8 mouse cellular contexts compared by ENCODE assay signal in genomic region chr11:69880853-69881603, GRCm38 (mm10). TPM values are rescaled to one million over a fixed set of nuclear protein-coding genes. Genes with fewer than 3 reads are reported as not detected.
DNase-seq lines count a peak whose midpoint lies in the region; ATAC-seq and TF ChIP-seq lines count a peak whose summit lies in the region.

Kctd11 (minus strand) TSS chr11:69881406.

- H3K36me3 ChIP-seq in MEL (ENCODE audit: control insufficient read depth in 1 of 2, insufficient read depth in 2 of 2, low read length in 2 of 2), result peaks cover 0 to 37% of the 10 kb centered on the region in 2 experiments; a peak in 2 of 4 replicates
- no peaks in the 10 kb centered on the region for H3K36me3 ChIP-seq in forebrain, postnatal 0 days (ENCODE audit: insufficient read depth)
- no peaks in the 10 kb centered on the region for H3K36me3 ChIP-seq in lung, postnatal 0 days (ENCODE audit: insufficient read depth, low read length)

- H3K4me2 ChIP-seq in forebrain, postnatal 0 days (ENCODE audit: low read depth), result peak within 1 kb of the TSS; percentile 65
- H3K4me2 ChIP-seq in lung, postnatal 0 days (replicated peaks; ENCODE audit: low read depth, low read length), result peak within 1 kb of the TSS; percentile 75

- no peak for TF ChIP-seq RAD21 in MEL (IDR thresholded peaks at IDR 0.05; ENCODE audit: low read depth, low read length)

- peaks cover 14 to 61% of the 10 kb centered on the region in 2 experiments for H3K4me1 ChIP-seq in MEL (ENCODE audit: control insufficient read depth in 1 of 2, insufficient read depth in 2 of 2, low read length in 2 of 2)
- H3K4me1 ChIP-seq in forebrain, postnatal 0 days (ENCODE audit: insufficient read depth), result peaks cover 9% of the 10 kb centered on the region; the same call in 1 of the 2 replicates
- H3K4me1 ChIP-seq in lung, postnatal 0 days (ENCODE audit: insufficient read depth, low read depth, low read length), result peaks cover 13% of the 10 kb centered on the region

- H3K27me3 ChIP-seq in MEL (ENCODE audit: control insufficient read depth in 1 of 2, insufficient read depth in 2 of 2, low read length in 2 of 2), result no peaks in the 10 kb centered on the region
- no peaks in the 10 kb centered on the region; the same call in 1 of the 2 replicates for H3K27me3 ChIP-seq in forebrain, postnatal 0 days (ENCODE audit: insufficient read depth, low read length)
- H3K27me3 ChIP-seq in lung, postnatal 0 days (replicated peaks; ENCODE audit: insufficient read depth, low read length), result no peaks in the 10 kb centered on the region

- H3K27ac ChIP-seq in MEL (ENCODE audit: control insufficient read depth, low read depth, low read length), result no peak within 1 kb of the TSS
- peak within 1 kb of the TSS; percentile 40; the same call in 1 of the 2 replicates for H3K27ac ChIP-seq in forebrain, postnatal 0 days (ENCODE audit: low read depth, low read length)
- peak within 1 kb of the TSS; percentile 94 for H3K27ac ChIP-seq in lung, postnatal 0 days (ENCODE audit: low read length)

- 3% methylated on average over 46 of the region's 46 CpGs for WGBS in forebrain, postnatal 0 days
- under 1% methylated on average over 46 of the region's 46 CpGs for WGBS in lung, postnatal 0 days

- intact Hi-C loops in heart, postnatal 36 days (cut with DNase I), result loop anchor here (2.0 kb wide), 2 partner anchors 40 to 122 kb away; partner anchors contain the start of genes Eif5a and Polr2a

- H3K9ac ChIP-seq in MEL (ENCODE audit: control insufficient read depth, low read depth, low read length, poor library complexity, severe bottlenecking), result 0 out of 2 replicates have a peak within 1 kb of the TSS, but pooled peaks have one; percentile 10
- peak within 1 kb of the TSS; percentile 40 for H3K9ac ChIP-seq in forebrain, postnatal 0 days
- H3K9ac ChIP-seq in lung, postnatal 0 days (replicated peaks; ENCODE audit: low read depth), result peak within 1 kb of the TSS; percentile 51

- TF ChIP-seq EP300 in MEL (IDR thresholded peaks at IDR 0.05; ENCODE audit: low read depth in 1 of 2, low read length in 2 of 2), result no peak
- TF ChIP-seq EP300 in lung, postnatal 0 days (IDR thresholded peaks at IDR 0.05), result no peak; the same call in none of the 2 replicates

- H3K9me3 ChIP-seq in MEL (replicated peaks; ENCODE audit: insufficient read depth, low read length), result no peaks in the 10 kb centered on the region
- H3K9me3 ChIP-seq in forebrain, postnatal 0 days (ENCODE audit: low read length), result no peaks in the 10 kb centered on the region
- no peaks in the 10 kb centered on the region for H3K9me3 ChIP-seq in lung, postnatal 0 days (ENCODE audit: low read length)

- peak in 2 of 3 experiments; percentile 13 to 22; a peak in 2 of 6 replicates for TF ChIP-seq CTCF in MEL (IDR thresholded peaks at IDR 0.05 in 2 of 3, conservative IDR thresholded peaks at IDR 0.05 in 1 of 3; ENCODE audit: control insufficient read depth in 1 of 3, insufficient read depth in 1 of 3, low read depth in 2 of 3, low read length in 3 of 3, poor library complexity in 1 of 3, severe bottlenecking in 1 of 3)
- TF ChIP-seq CTCF in forebrain, postnatal 0 days (IDR thresholded peaks at IDR 0.05; ENCODE audit: low read depth), result peak; percentile 27
- TF ChIP-seq CTCF in lung, postnatal 0 days (IDR thresholded peaks at IDR 0.05), result peak; percentile 59

- peak; percentile 51 for DNase-seq in MEL (ENCODE audit: low read depth, low spot score)
- DNase-seq in cerebellum, adult 9-10 months, result peak; percentile 69
- peak; percentile 60 for DNase-seq in forebrain, postnatal 0 days
- peak; percentile 92 to 93 for DNase-seq in heart, postnatal 36 days
- peak; percentile 50 to 53 for DNase-seq in layer of hippocampus, adult 8-10 months (ENCODE audit: low spot score in 2 of 2)
- peak; percentile 95 for DNase-seq in lung, postnatal 0 days (ENCODE audit: low spot score)
- DNase-seq in ovary, adult 18-20 months (ENCODE audit: low spot score), result peak; percentile 90
- peak; percentile 80 for DNase-seq in thymus, postnatal 0 days (ENCODE audit: low spot score)

- ATAC-seq in forebrain, postnatal 0 days, result peak; percentile 74
- ATAC-seq in lung, postnatal 0 days, result peak; percentile 92

- peak within 1 kb of the TSS in 1 of 2 experiments; percentile 30; a peak in 2 of 4 replicates for H3K4me3 ChIP-seq in MEL (ENCODE audit: control insufficient read depth in 1 of 2, insufficient read depth in 1 of 2, low read depth in 2 of 2, low read length in 2 of 2)
- H3K4me3 ChIP-seq in forebrain, postnatal 0 days (ENCODE audit: low read depth, low read length), result peak within 1 kb of the TSS; percentile 37
- peak within 1 kb of the TSS; percentile 56 for H3K4me3 ChIP-seq in lung, postnatal 0 days (ENCODE audit: low read depth, low read length)

- H3K79me2 ChIP-seq in MEL (ENCODE audit: control insufficient read depth, insufficient read depth, low read length, poor library complexity), result no peaks in the 10 kb centered on the region

- no peak; a peak in 1 of 4 replicates for TF ChIP-seq POLR2A in MEL (IDR thresholded peaks at IDR 0.05; ENCODE audit: control insufficient read depth in 1 of 2, insufficient read depth in 1 of 2, low read depth in 1 of 2, low read length in 2 of 2, poor library complexity in 1 of 2)

TF ChIP-seq in MEL, 35 proteins besides CTCF, POLR2A, EP300 and RAD21:
- TF ChIP-seq MAX (IDR thresholded peaks at IDR 0.05; ENCODE audit: low read length) (0 out of 2 replicates have a peak, but pooled peaks have one; percentile 21), USF1 (IDR thresholded peaks at IDR 0.05; ENCODE audit: low read depth, low read length) (no peak), SIN3A (IDR thresholded peaks at IDR 0.05; ENCODE audit: low read length) (0 out of 2 replicates have a peak, but pooled peaks have one; percentile 18), MAZ (IDR thresholded peaks at IDR 0.05; ENCODE audit: low read depth, low read length) (peak; percentile 24; the same call in 1 of the 2 replicates), SMC3 (IDR thresholded peaks at IDR 0.05; ENCODE audit: low read depth, low read length) (0 out of 2 replicates have a peak, but pooled peaks have one; percentile 20), USF2 (IDR thresholded peaks at IDR 0.05; ENCODE audit: borderline replicate concordance in 1 of 2, insufficient read depth in 1 of 2, low read depth in 1 of 2, low read length in 2 of 2) (no peak), KAT2A (conservative IDR thresholded peaks at IDR 0.05; ENCODE audit: low read depth, low read length) (no peak), UBTF (IDR thresholded peaks at IDR 0.05; ENCODE audit: borderline replicate concordance, insufficient read depth, low read depth, low read length) (no peak), MXI1 (IDR thresholded peaks at IDR 0.05; ENCODE audit: low read depth, low read length) (no peak), ZNF384 (IDR thresholded peaks at IDR 0.05; ENCODE audit: low read depth, low read length) (no peak)

RNA-seq across cellular contexts. Expression of gene Kctd11, which starts in this region (rescaled TPM):
- 0.19 and 0.26 TPM in 2 replicates for total RNA-seq in MEL (2012; rRNA removed)
- polyA plus RNA-seq in MEL (2012; ENCODE audit: insufficient read depth in 1 of 2, insufficient read length in 2 of 2, low read depth in 1 of 2, low replicate concordance in 2 of 2, missing spikeins in 1 of 2), result under 1 TPM in 1 of 2 experiments, not detected in 1; 0.49 TPM
- total RNA-seq in forebrain, postnatal 0 days (2014; rRNA removed), result 1.0 and 1.3 TPM in 2 replicates
- polyA plus RNA-seq in forebrain, postnatal 0 days (2015; fragmentation: Nextera tagmentation; extraction: Ambion mirVana), result 0.58 and 0.88 TPM in 2 replicates
- 1 to 10 TPM; 2.6 to 2.8 TPM for total RNA-seq in heart, postnatal 36 days (2021)
- total RNA-seq in layer of hippocampus, adult 8-10 months (2022), result 1 to 10 TPM; 1.4 to 2.8 (median 1.6) TPM
- polyA plus RNA-seq in lung, postnatal 0 days (2015; fragmentation: Nextera tagmentation; extraction: Ambion mirVana), result 10.1 and 11.4 TPM in 2 replicates
- polyA plus RNA-seq in thymus, postnatal 0 days (2015; fragmentation: Nextera tagmentation; extraction: Ambion mirVana), result 1.7 and 2.3 TPM in 2 replicates

Comparison
In these comparisons a context has a peak if more than half of its experiments do, and no peak if none do; other contexts are left out.
1. Peak in DNase-seq and H3K9ac ChIP-seq in MEL; RNA of the gene not detected or under 1 TPM.